Mouse (Mus musculus) small intestine, adult 2 months (tissue): ENCODE results near the gene Ap1b1.

ENCODE experiments used
- CTCF ChIP-seq: fragments of 200-500 bp; IDR thresholded peaks from 2 replicates; pipeline ENCODE4 v1.5.1; 2012; ENCODE audit warnings: low read depth, mild to moderate bottlenecking, control low read depth, inconsistent platforms, low read length, moderate library complexity, mixed read lengths; ENCODE audit not compliant: insufficient replicate concordance, insufficient read length; ENCODE audit errors: extremely low read depth
- POLR2A ChIP-seq: fragments of 200-500 bp; IDR thresholded peaks from 2 replicates; pipeline ENCODE4 v1.6.1; 2012; ENCODE audit warnings: low read depth, mild to moderate bottlenecking, control low read depth, inconsistent platforms, low read length, moderate library complexity

DNA sequence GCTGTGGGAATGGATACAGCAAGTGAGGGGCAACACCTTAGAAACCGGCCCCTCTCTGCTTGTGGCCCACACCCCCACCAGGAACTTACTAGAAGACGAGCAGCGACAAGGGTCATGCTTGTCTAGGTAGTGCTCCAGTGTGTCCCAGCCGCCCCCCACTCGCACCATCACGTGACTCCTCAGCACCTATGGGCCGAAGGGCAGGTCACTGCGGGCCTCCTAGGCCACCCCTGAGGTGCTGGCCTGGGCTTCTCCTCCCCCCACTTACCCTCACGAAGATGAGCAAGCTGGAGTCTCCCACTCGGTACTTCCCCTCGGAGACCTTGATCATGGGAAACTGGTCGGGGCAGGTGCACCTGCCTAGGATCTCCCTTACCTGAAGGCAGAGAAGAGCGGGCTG, 75.7 kb downstream of the Ap1b1 start:
- TF ChIP-seq CTCF (no peak), POLR2A (no peak)
